Mouse (Mus musculus) ovary, postnatal 36 days (tissue): ENCODE data around the gene Htr2b.

ENCODE experiments used
- DNase-seq: peaks from one replicate; pipeline ENCODE4 v3.0.0; 2022; ENCODE audit warnings: low spot score, mixed read lengths

Gene Htr2b

GRCm38 (mm10) chr1:86094413-86094812, 17.4 kb downstream of the Htr2b start:
- no peak for DNase-seq

- DNase-seq = no peak
Measured at GRCm38 (mm10) chr1:86076565-86076964, 35.2 kb downstream of the Htr2b start.

GRCm38 (mm10) chr1:86064271-86064991, 47.3 kb downstream of the Htr2b start, which contains the start of gene Psmd1:
Gene Psmd1, plus strand, starts transcription at chr1:86064387.
- peak; percentile 86 for DNase-seq

- no peak for DNase-seq
Measured at GRCm38 (mm10) chr1:86062523-86062922, 49.2 kb downstream of the Htr2b start.

- peak; percentile 87 for DNase-seq
Measured at GRCm38 (mm10) chr1:86058856-86059769, 52.7 kb downstream of the Htr2b start.

- no peak for DNase-seq
Measured at GRCm38 (mm10) chr1:86056284-86056683, 55.5 kb downstream of the Htr2b start.

- DNase-seq = no peak
Measured at GRCm38 (mm10) chr1:86054943-86055342, 56.8 kb downstream of the Htr2b start.

- DNase-seq = peak; percentile 49
Measured at GRCm38 (mm10) chr1:86053198-86053921, 58.4 kb downstream of the Htr2b start.
